Mouse (Mus musculus) testis, postnatal 10 days (tissue): ENCODE results near the gene Hnrnpa3.
A peak's percentile ranks its signal among the peaks of the same experiment; 100 is the strongest.

Experiments
- DNase-seq: peaks from one replicate; pipeline ENCODE4 v3.0.0; 2021; ENCODE audit warnings: low spot score

Hnrnpa3 gene

DNA sequence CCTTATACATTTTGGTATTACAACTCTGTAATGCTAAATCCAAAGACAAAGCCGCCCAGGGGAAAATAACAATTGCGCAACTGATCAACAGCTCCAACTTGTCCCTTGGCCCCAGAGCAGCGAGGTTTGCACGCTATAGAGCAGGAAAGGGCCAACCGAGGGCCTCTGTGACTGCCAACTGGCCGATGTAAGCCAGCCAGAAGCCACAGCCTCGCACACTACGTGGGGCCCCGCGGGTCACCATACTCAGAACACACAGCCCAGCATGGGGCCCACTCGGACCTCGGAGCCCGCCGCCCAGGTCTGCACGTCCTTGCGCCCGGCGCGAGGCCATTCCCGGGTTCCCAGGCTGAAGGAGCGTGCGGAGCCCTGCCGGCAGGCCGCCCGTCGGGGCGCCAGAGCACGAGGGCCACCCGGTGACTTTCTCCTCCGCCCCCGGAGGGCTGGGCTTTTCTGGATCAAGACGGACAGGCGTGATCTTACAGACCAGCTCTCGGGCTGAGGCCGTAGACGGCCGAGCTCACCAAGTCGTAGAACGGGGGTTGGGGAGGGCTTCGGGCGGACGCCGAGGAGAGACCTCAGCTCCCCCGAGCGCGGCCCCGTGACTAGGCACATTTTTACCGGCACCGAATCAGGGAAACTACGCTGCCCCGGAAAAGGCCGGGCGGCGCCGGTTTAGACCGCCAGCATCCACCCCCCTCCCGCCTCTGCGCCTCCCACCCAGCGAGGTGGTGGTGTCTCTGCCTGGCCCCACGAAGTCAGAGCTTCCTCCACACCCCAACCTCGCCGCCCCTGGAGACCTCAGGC, 44.5 kb downstream of the Hnrnpa3 start:
- DNase-seq, result peak; percentile 91

DNA sequence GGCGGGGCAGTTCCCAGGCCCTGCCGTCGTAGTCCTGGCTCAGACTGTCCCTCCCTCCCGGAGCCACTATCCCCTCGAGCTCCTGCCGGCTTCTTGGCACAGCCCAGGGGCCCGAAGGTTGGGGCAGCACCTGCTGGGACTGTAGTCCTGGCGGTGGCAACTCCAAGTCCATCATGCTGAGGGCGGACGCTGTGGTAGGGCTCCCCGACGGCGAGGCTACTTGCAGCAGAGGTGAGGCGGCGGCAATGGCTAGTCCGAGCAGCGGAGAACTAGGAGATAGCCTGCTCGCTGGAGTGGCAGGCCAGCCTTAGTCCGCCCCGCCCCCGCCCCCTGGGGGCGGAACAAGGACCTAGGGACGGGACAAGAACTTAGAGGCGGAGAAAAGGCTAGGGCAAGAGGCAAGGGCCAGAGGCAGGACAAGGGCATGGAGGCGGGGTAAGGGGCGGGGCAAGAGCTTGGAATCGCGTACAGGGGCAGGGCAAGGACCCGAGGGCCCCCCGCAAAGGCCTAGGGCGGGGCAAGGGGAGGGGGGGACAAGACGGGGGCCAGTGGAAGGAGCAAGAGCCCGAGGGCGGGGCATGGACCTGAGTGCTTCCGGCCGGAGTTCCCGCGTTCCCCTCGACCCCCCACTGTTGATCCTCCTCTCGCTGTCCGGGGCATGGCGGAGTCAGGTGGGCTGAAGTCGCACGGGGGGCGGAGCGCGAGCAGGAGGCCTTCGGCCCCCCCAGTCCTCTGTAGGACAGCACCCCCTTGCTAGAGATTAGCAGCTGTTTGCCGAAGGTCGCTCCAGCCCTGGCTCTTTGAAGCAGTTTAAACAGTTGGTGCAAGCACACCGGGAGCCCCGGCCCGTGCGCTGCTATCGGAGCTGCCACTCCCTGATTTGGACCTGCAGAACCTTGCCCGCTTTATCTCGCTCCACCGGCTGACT, 45.4 kb downstream of the Hnrnpa3 start, which contains the start of gene Nfe2l2:
Nfe2l2 (minus strand) TSS at position 408 of the 928 bp plus-strand sequence.
- peak; percentile 99 for DNase-seq

- DNase-seq, result peak; percentile 74
Observed at GRCm38 (mm10) chr2:75705162-75705752, 46.2 kb downstream of the Hnrnpa3 start.

- DNase-seq, result no peak
Observed at GRCm38 (mm10) chr2:75706435-75706834, 47.4 kb downstream of the Hnrnpa3 start.

- no peak for DNase-seq
Observed at GRCm38 (mm10) chr2:75707420-75707819, 48.4 kb downstream of the Hnrnpa3 start.

DNA sequence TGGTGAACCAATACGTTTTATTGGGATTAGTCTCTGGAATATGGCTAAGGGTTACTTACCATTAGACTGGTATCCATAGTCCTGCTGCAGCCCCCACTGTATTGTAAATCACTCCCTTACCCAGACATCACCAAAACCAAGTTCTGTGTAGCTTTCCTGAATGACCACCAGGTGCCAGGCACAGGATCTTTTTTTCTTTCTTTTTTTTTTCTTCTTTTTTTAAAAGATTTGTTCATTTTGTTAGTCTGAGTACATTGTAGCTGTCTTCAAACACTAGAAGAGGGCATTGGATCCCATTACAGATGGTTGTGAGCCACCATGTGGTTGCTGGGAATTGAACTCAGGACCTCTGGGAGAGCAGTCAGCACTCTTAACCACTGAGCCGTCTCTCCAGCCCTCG, 54.0 kb downstream of the Hnrnpa3 start:
- DNase-seq, result no peak

- DNase-seq, result no peak
Observed at GRCm38 (mm10) chr2:75714766-75715165, 55.7 kb downstream of the Hnrnpa3 start.

- DNase-seq, result no peak
Observed at GRCm38 (mm10) chr2:75716046-75717016, 57.3 kb downstream of the Hnrnpa3 start.
